Mouse (Mus musculus): Measurements from ENCODE around the gene Aqp6.

DNA sequence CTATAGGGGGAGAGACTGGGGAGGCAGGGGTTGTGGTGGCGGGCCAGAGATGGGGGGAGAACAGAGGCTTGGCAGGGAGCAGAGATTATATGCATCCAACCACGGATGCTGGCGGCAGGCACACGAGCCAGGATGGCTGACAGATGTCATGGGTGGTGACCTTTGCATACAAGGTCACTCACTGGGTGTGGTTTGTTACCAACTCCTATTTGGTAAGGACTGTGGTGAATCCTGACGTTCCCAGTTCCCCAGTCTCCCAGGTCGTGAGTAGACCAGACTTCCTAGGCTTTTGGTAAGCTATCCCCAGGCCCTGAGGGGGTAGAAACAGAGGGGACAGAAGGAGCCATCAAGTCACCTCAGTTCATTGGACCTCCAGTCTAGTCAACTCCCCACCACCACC is 32.5 kb upstream of the Aqp6 start:
- no peak for TF ChIP-seq CTCF (IDR thresholded peaks at IDR 0.05; ENCODE audit: borderline replicate concordance, insufficient read depth, low read length)
- TF ChIP-seq POLR2A (IDR thresholded peaks at IDR 0.05; ENCODE audit: low read depth, low read length) = no peak
